Mouse (Mus musculus) intestine, embryonic 14.5 days (tissue): ENCODE measurements at regions not wholly inside any gene's neighbourhood (a gene's known extent, or its start where the extent isn't known, plus 50 kb on each side); places are given as distances from the start of the nearest gene placed in this dataset.
A peak's percentile ranks its signal among the peaks of the same experiment; 100 is the strongest.

Source experiments
- ATAC-seq: fragments of 200-750 bp; cut with Nextera tagmentation; replicated peaks from 2 replicates; pipeline ENCODE4 v1.8.0; 2017; ENCODE audit warnings: low read depth, moderate number of reproducible peaks, moderate TSS enrichment, moderate library complexity; ENCODE audit not compliant: low FRiP score, low TSS enrichment
- DNase-seq: peaks from one replicate; pipeline ENCODE4 v3.0.0-alpha.2; 2018; ENCODE audit warnings: low spot score
- H3K27ac ChIP-seq: fragments of 300-500 bp; sonication (generic); 2 replicates; pipeline ENCODE4 v1.5.1; 2014; ENCODE audit warnings: low read depth, mild to moderate bottlenecking, control low read depth
- H3K27me3 ChIP-seq: fragments of 300-500 bp; sonication (generic); replicated peaks from 2 replicates; pipeline ENCODE4 v1.6.1; 2014; ENCODE audit warnings: low read length, control low read depth; ENCODE audit not compliant: control insufficient read depth, insufficient read depth
- H3K36me3 ChIP-seq: fragments of 300-500 bp; sonication (generic); 2 replicates; pipeline ENCODE4 v1.6.1; 2014; ENCODE audit warnings: low read length, control low read depth; ENCODE audit not compliant: control insufficient read depth, insufficient read depth
- H3K4me1 ChIP-seq: fragments of 300-500 bp; sonication (generic); replicated peaks from 2 replicates; pipeline ENCODE4 v1.6.1; 2014; ENCODE audit warnings: low read length, control low read depth, mixed read lengths; ENCODE audit not compliant: control insufficient read depth, insufficient read depth
- H3K4me2 ChIP-seq: fragments of 300-500 bp; sonication (generic); 2 replicates; pipeline ENCODE4 v1.6.1; 2014; ENCODE audit warnings: low read length
- H3K4me3 ChIP-seq: fragments of 300-500 bp; sonication (generic); 2 replicates; pipeline ENCODE4 v1.5.1; 2014; ENCODE audit warnings: low read depth, low read length, control low read depth, mixed read lengths
- H3K9ac ChIP-seq: fragments of 300-500 bp; sonication (generic); 2 replicates; pipeline ENCODE4 v1.6.1; 2014; ENCODE audit warnings: mild to moderate bottlenecking, low read length
- H3K9me3 ChIP-seq: fragments of 300-500 bp; sonication (generic); 2 replicates; pipeline ENCODE4 v1.6.1; 2016; ENCODE audit warnings: low read length, control low read depth; ENCODE audit not compliant: control insufficient read depth
- WGBS: fragments of 180-500 bp; shearing (Covaris S2); extraction: QIAGEN DNeasy Blood & Tissue Kit; methylation state at CpG from one replicate; pipeline ENCODE4 v1.1.7; 2014; 5-methylcytosine and 5-hydroxymethylcytosine counted together

DNA sequence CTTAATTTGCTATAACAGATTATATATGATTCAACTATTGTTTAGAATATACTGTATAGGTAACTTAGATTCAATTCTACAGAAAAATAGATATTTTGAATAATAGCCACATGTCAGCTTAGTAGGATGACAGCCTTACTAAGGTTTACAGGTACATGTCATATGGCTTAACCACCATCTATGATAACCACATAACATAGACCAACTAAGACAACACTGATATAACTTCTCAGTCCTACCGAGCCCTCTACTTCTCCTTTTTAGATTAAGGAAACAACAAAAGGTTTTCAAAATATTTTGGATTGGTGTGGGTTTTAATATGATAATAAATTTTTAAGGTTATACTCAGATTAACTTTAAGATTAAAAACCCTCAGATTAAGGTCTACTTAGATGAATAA, 977.4 kb downstream of the 4930447A16Rik start:
- ATAC-seq (no peak), DNase-seq (no peak)
- H3K9ac ChIP-seq = no peak overlapping the region
- no peaks in the 10 kb centered on the region for H3K9me3 ChIP-seq
- no peaks in the 10 kb centered on the region for H3K36me3 ChIP-seq
- peaks cover 37% of the 10 kb centered on the region for H3K4me1 ChIP-seq
- no peak overlapping the region for H3K27ac ChIP-seq
- no peak overlapping the region for H3K4me3 ChIP-seq
- no peaks in the 10 kb centered on the region for H3K27me3 ChIP-seq
- WGBS = 89% methylated on average over 1 of the region's 1 CpGs
- H3K4me2 ChIP-seq = no peak overlapping the region

DNA sequence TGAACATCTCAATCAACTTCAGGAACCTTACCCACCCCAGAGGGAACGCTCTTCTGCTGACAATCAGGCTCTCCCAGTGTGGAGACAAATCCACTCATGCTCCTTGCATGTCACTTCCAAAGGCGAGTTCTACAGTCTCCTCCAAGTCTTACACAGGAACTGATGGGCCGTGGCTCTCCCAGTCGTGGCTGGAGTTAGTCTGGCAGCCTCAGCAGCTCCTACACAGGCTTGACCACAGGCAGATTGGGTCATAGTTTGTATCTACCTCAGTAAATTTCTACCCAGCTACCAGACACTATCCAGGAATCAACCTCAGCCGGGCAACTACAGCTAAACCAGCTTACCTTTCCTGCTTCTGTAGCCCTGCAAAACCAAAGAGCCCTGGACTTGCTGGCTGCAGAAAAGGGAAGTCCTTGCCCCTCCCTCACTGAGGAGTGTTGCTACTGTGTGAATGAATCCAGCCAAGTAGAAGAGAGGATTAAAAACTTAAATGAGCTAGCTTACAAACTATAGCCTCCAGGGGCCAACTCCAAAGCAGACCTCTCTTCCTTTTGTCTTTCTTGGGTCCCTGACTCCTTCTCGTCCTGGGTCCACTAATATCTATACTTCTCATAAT, 978.5 kb downstream of the 4930447A16Rik start:
- Histone ChIP-seq H3K9me3 (no peaks in the 10 kb centered on the region), H3K9ac (no peak overlapping the region), H3K4me1 (peaks cover 40% of the 10 kb centered on the region), H3K4me3 (no peak overlapping the region), H3K36me3 (no peaks in the 10 kb centered on the region), H3K27me3 (no peaks in the 10 kb centered on the region), H3K4me2 (no peak overlapping the region), H3K27ac (no peak overlapping the region)
- 49% methylated on average over 6 of the region's 6 CpGs for WGBS
- no peak for DNase-seq
- ATAC-seq = no peak

DNA sequence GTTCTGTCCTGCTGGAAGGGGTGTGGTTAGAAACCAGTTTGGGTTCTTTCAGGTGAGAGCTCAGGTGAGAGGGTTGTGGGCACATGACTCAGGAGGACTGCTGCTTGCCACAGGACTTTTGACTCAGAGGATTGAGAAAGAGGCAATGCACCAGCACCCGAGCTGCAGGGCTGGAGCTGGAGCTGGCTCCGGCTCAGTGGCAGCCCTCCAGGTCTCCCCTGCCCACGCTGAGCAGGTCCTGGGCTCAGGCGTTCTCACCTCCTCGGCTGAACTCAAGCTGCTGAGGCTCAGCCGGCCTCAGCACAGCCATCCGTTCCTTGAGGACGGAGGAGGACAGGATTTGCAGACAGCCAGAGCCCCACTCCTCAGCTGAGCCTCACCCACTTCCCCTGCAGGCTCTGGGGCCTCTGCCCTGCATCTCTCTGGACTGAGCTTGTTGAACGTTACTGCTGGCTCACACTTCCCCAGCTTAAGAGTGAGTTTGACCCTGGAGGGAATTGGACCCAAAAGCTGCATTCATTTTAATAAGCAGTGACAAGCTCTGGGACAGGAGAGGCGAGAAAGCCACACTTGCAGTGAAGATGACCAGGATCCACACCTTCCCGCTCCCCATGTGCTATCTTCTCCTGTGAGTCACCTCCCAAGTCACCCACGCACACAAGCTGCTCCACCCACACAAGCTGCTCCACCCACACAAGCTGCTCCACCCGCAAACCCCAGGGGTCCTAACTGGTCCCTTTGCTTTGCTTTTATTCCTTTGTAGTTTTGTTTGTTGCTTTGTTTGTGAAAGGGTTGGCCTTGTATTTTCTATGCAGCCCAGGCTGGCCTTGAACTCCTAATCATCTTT, 981.0 kb downstream of the 4930447A16Rik start:
- WGBS = 34% methylated on average over 13 of the region's 13 CpGs
- Histone ChIP-seq H3K9me3 (no peaks in the 10 kb centered on the region), H3K9ac (no peak overlapping the region), H3K4me1 (peaks cover 40% of the 10 kb centered on the region), H3K36me3 (no peaks in the 10 kb centered on the region), H3K27me3 (no peaks in the 10 kb centered on the region), H3K4me3 (no peak overlapping the region), H3K4me2 (no peak overlapping the region), H3K27ac (peak overlapping the region; percentile 43; the same call in 1 of the 2 replicates)
- DNase-seq (no peak), ATAC-seq (no peak; the same call in 1 of the 2 replicates)

DNA sequence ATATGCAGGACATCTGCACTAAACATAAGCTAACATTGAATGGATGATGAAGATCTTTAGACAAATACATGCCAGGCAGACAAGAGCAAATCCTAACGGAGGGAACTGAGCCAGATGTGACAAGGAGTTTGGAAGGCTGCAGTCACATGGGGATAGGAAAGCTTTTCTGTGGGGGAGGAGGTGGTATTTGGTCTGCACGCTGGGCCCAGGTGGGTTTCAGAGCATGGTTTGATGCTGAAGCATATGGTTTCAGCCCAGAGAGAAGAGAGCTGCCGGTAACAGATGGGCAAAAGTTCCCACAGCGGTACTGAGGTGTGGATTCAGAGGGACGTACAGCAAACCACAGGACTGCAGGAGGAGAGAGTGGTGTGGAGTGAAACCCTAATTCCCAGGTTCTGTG, 982.1 kb downstream of the 4930447A16Rik start:
- Histone ChIP-seq H3K9me3 (no peaks in the 10 kb centered on the region), H3K4me3 (no peak overlapping the region), H3K27ac (no peak overlapping the region), H3K9ac (no peak overlapping the region), H3K4me2 (no peak overlapping the region), H3K36me3 (no peaks in the 10 kb centered on the region), H3K27me3 (no peaks in the 10 kb centered on the region), H3K4me1 (peaks cover 40% of the 10 kb centered on the region)
- ATAC-seq (no peak), DNase-seq (no peak)
- WGBS = 60% methylated on average over 5 of the region's 5 CpGs

DNA sequence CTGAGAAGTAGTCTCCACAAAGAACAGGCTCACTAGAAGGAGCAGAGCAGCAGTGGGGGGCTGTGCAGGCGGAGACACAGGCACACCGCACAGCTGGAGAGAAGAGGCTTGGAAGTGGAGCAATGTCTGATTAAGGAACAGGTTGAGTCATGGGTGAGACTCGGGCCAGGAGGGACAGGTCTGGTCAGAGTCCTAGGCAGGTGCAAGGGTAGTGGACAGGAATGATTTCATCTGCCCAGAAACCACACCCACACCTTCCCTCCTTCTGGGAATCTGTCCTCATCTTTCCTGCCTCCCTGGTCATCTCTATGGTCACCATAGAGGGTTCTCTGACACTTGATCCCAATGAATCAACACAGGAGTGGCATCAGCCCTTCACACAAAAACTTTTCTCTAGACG, 983.8 kb downstream of the 4930447A16Rik start:
- Histone ChIP-seq H3K4me3 (no peak overlapping the region), H3K9me3 (no peaks in the 10 kb centered on the region), H3K4me1 (peaks cover 38% of the 10 kb centered on the region), H3K36me3 (no peaks in the 10 kb centered on the region), H3K27me3 (no peaks in the 10 kb centered on the region), H3K27ac (no peak overlapping the region), H3K9ac (no peak overlapping the region), H3K4me2 (no peak overlapping the region)
- DNase-seq (no peak), ATAC-seq (no peak)
- WGBS = 66% methylated on average over 4 of the region's 4 CpGs

DNA sequence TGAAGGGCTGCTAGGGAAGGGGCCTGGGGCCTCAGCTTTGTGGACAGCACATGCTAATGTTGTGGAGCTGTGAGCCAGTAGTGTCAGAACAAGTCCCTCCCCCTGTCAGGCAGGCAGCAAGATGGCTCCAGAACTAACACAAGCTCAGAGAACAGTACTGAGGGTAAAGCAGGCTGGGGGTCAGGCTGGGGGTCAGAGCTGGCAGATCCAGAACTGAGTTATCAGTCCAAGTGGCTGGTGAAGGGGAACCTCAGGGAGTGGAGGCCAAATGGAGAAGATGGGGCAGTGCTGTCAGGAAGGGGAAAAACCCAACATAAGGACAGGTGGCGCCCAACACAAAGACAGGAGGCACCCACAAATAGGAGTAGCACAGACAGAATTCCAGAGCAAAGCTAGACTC, 985.1 kb downstream of the 4930447A16Rik start:
- 74% methylated on average over 1 of the region's 1 CpGs for WGBS
- H3K27ac ChIP-seq = no peak overlapping the region
- H3K9me3 ChIP-seq = no peaks in the 10 kb centered on the region
- ATAC-seq (no peak), DNase-seq (no peak)
- H3K36me3 ChIP-seq = no peaks in the 10 kb centered on the region
- peaks cover 36% of the 10 kb centered on the region for H3K4me1 ChIP-seq
- H3K27me3 ChIP-seq = no peaks in the 10 kb centered on the region
- no peak overlapping the region for H3K4me2 ChIP-seq
- H3K4me3 ChIP-seq = no peak overlapping the region
- H3K9ac ChIP-seq = no peak overlapping the region

DNA sequence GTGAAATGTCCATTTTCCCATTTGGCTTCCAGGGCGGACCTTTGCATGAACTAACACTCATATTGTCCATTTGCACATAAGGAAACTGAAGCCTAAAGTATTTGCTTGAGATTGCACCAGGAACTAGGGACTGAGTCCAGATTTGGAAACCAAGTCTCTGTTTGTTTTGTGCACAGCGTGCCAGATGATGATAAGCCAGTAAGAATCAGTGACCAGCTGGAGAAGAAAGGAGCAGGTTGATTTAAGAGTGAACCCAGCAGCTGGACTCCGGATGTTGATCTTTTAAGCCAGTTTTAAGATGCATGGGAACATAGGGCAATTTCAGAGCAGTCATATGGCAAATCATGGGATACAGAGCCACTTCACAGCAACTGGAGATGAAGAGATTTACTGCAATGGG, 987.1 kb downstream of the 4930447A16Rik start:
- Histone ChIP-seq H3K4me2 (no peak overlapping the region), H3K27me3 (no peaks in the 10 kb centered on the region), H3K36me3 (no peaks in the 10 kb centered on the region), H3K27ac (no peak overlapping the region), H3K9me3 (no peaks in the 10 kb centered on the region), H3K4me1 (peaks cover 16% of the 10 kb centered on the region), H3K4me3 (no peak overlapping the region), H3K9ac (no peak overlapping the region)
- ATAC-seq = no peak
- peak; percentile 25 for DNase-seq
- 72% methylated on average over 3 of the region's 3 CpGs for WGBS

DNA sequence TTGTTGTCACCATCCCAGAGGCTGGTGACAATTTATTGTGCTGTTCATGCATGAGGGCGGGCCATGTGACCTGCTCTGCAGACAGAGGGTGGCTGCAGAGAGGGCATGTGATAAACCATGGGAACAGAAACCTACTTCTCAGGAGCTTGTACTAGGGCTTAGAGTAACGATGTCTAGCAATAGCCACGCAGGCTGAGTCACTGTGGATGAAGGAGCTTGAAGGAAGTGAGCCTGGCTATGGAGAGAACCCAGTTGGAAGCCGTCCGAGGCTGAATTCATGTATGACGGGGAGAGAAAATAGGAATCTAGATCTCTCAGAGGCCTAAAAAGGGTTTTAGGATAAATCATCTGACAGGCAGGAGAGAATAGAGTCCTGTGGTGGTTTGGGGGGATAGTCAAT, 988.0 kb downstream of the 4930447A16Rik start:
- no peaks in the 10 kb centered on the region for H3K27me3 ChIP-seq
- no peak overlapping the region for H3K4me3 ChIP-seq
- peak; percentile 12 for DNase-seq
- H3K36me3 ChIP-seq = no peaks in the 10 kb centered on the region
- ATAC-seq = no peak
- H3K9me3 ChIP-seq = no peaks in the 10 kb centered on the region
- peak overlapping the region; percentile 80; the same call in 1 of the 2 replicates for H3K27ac ChIP-seq
- no peak overlapping the region for H3K9ac ChIP-seq
- peaks cover 13% of the 10 kb centered on the region; the same call in 1 of the 2 replicates for H3K4me1 ChIP-seq
- no peak overlapping the region for H3K4me2 ChIP-seq
- WGBS = 89% methylated on average over 6 of the region's 6 CpGs
